Comparison of ENCODE assay signal across 13 mouse cellular contexts in genomic region chr5:142778135-142778534, GRCm38 (mm10). TPM values are rescaled to one million over a fixed set of nuclear protein-coding genes. Genes with fewer than 3 reads are reported as not detected.
DNase-seq lines count a peak whose midpoint lies in the region; ATAC-seq and TF ChIP-seq lines count a peak whose summit lies in the region.
"Had no signal": no experiment of that assay in that cellular context is flagged by ENCODE, and none has a peak within 500 bp of the region (broad histone marks: within the 10 kb centered on the region; RNA-seq: fewer than 3 reads in every experiment).

No protein-coding gene starts in this region.

- no peaks in the 10 kb centered on the region for H3K9me3 ChIP-seq in forebrain, embryonic 13.5 days (replicated peaks)
- no peaks in the 10 kb centered on the region for H3K9me3 ChIP-seq in forebrain, embryonic 10.5 days
- H3K9me3 ChIP-seq in kidney, postnatal 0 days (replicated peaks; ENCODE audit: low read length) = no peaks in the 10 kb centered on the region
- no peaks in the 10 kb centered on the region for H3K9me3 ChIP-seq in hindbrain, embryonic 16.5 days (ENCODE audit: control insufficient read depth, low read length)
- H3K9me3 ChIP-seq: embryonic facial prominence, embryonic 13.5 days had no signal

- peaks cover 81% of the 10 kb centered on the region for H3K36me3 ChIP-seq in forebrain, embryonic 13.5 days (ENCODE audit: poor library complexity, severe bottlenecking)
- H3K36me3 ChIP-seq in forebrain, embryonic 10.5 days (replicated peaks) = peaks cover 96% of the 10 kb centered on the region
- peaks cover 25% of the 10 kb centered on the region for H3K36me3 ChIP-seq in kidney, postnatal 0 days (ENCODE audit: insufficient read depth, low read length)
- H3K36me3 ChIP-seq in hindbrain, embryonic 16.5 days (ENCODE audit: control insufficient read depth, insufficient read depth, low read length) = peaks cover 23% of the 10 kb centered on the region

- no peak overlapping the region for H3K4me2 ChIP-seq in forebrain, embryonic 13.5 days
- H3K4me2 ChIP-seq in kidney, postnatal 0 days (ENCODE audit: low read length) = no peak overlapping the region
- H3K4me2 ChIP-seq in hindbrain, embryonic 16.5 days (ENCODE audit: low read length) = no peak overlapping the region
- H3K4me2 ChIP-seq: embryonic facial prominence, embryonic 13.5 days had no signal

- WGBS in forebrain, embryonic 13.5 days = 73% methylated on average over 8 of the region's 8 CpGs
- 79% methylated on average over 8 of the region's 8 CpGs for WGBS in forebrain, embryonic 10.5 days
- 70% methylated on average over 8 of the region's 8 CpGs for WGBS in kidney, postnatal 0 days
- WGBS in hindbrain, embryonic 16.5 days = 65% methylated on average over 8 of the region's 8 CpGs

- no peaks in the 10 kb centered on the region for H3K27me3 ChIP-seq in forebrain, embryonic 13.5 days
- H3K27me3 ChIP-seq in forebrain, embryonic 10.5 days (ENCODE audit: poor library complexity, severe bottlenecking) = no peaks in the 10 kb centered on the region
- no peaks in the 10 kb centered on the region for H3K27me3 ChIP-seq in kidney, postnatal 0 days (ENCODE audit: insufficient read depth, low read length)
- no peaks in the 10 kb centered on the region for H3K27me3 ChIP-seq in hindbrain, embryonic 16.5 days (replicated peaks; ENCODE audit: control insufficient read depth, insufficient read depth, low read length)
- H3K27me3 ChIP-seq: embryonic facial prominence, embryonic 13.5 days had no signal

- no peak overlapping the region for H3K4me3 ChIP-seq in forebrain, embryonic 13.5 days
- no peak overlapping the region for H3K4me3 ChIP-seq in forebrain, embryonic 10.5 days
- no peak overlapping the region for H3K4me3 ChIP-seq in kidney, postnatal 0 days (replicated peaks; ENCODE audit: low read depth, low read length)
- H3K4me3 ChIP-seq in hindbrain, embryonic 16.5 days (ENCODE audit: low read length) = no peak overlapping the region
- H3K4me3 ChIP-seq: embryonic facial prominence, embryonic 13.5 days had no signal

- ATAC-seq in forebrain, embryonic 13.5 days = no peak
- no peak for ATAC-seq in kidney, postnatal 0 days (replicated peaks; ENCODE audit: low FRiP score, low read depth)
- ATAC-seq in hindbrain, embryonic 16.5 days = peak; percentile 32; the same call in 1 of the 2 replicates

- no peak for TF ChIP-seq POLR2A in brain, embryonic 14.5 days (IDR thresholded peaks at IDR 0.05; ENCODE audit: borderline replicate concordance, extremely low read depth, insufficient read depth, insufficient read length, poor library complexity, severe bottlenecking)

- peaks cover 34% of the 10 kb centered on the region for H3K4me1 ChIP-seq in forebrain, embryonic 13.5 days
- H3K4me1 ChIP-seq in forebrain, embryonic 10.5 days = peaks cover 18% of the 10 kb centered on the region
- H3K4me1 ChIP-seq in kidney, postnatal 0 days (replicated peaks; ENCODE audit: insufficient read depth, low read length) = peaks cover 4% of the 10 kb centered on the region; the same call in 1 of the 2 replicates
- H3K4me1 ChIP-seq in hindbrain, embryonic 16.5 days (ENCODE audit: control insufficient read depth, insufficient read depth, low read depth, low read length) = peaks cover 22% of the 10 kb centered on the region

- TF ChIP-seq CTCF in kidney, postnatal 0 days (IDR thresholded peaks at IDR 0.05; ENCODE audit: low read depth) = no peak
- no peak for TF ChIP-seq CTCF in brain, embryonic 14.5 days (IDR thresholded peaks at IDR 0.05; ENCODE audit: borderline replicate concordance, extremely low read depth, insufficient read depth, insufficient read length)

- H3K27ac ChIP-seq in forebrain, embryonic 13.5 days = peak overlapping the region; percentile 1
- H3K27ac ChIP-seq in forebrain, embryonic 10.5 days = no peak overlapping the region
- H3K27ac ChIP-seq in kidney, postnatal 0 days = no peak overlapping the region
- H3K27ac ChIP-seq in hindbrain, embryonic 16.5 days (ENCODE audit: low read depth, low read length) = peak overlapping the region; percentile 1; the same call in 1 of the 2 replicates
- H3K27ac ChIP-seq: embryonic facial prominence, embryonic 13.5 days; liver, embryonic 14.5 days had no signal

- H3K9ac ChIP-seq in forebrain, embryonic 13.5 days = no peak overlapping the region
- H3K9ac ChIP-seq in kidney, postnatal 0 days (ENCODE audit: low read depth, low read length) = 0 out of 2 replicates have a peak overlapping the region, but pooled peaks have one; percentile 13
- H3K9ac ChIP-seq in hindbrain, embryonic 16.5 days (ENCODE audit: low read depth, low read length) = no peak overlapping the region
- H3K9ac ChIP-seq: embryonic facial prominence, embryonic 13.5 days; liver, embryonic 14.5 days had no signal

- no peak for DNase-seq in forebrain, embryonic 10.5 days (ENCODE audit: extremely low spot score, low spot score)
- DNase-seq in kidney, postnatal 0 days (ENCODE audit: low spot score) = no peak
- DNase-seq in kidney, adult 11 months = no peak
- DNase-seq in brain, embryonic 14.5 days (ENCODE audit: low read depth) = peak; percentile 45
- no peak for DNase-seq in urinary bladder, postnatal 10 days (ENCODE audit: low spot score)
- no peak for DNase-seq in left cerebral cortex, adult 18-20 months (ENCODE audit: low spot score in 2 of 2)
- DNase-seq: adrenal gland, postnatal 25 days; cerebellum, adult 11-12 months; right cerebral cortex, postnatal 4 days had no signal

RNA-seq across cellular contexts. Expression of gene Tnrc18, which starts 39.3 kb away (rescaled TPM):
- 34.7 and 35.9 TPM in 2 replicates for polyA plus RNA-seq in forebrain, embryonic 13.5 days (2015; fragmentation: Nextera tagmentation; extraction: Ambion mirVana)
- polyA plus RNA-seq in forebrain, embryonic 10.5 days (2016; fragmentation: Nextera tagmentation; extraction: Ambion mirVana) = 21.5 and 22.7 TPM in 2 replicates
- 16.3 and 18.4 TPM in 2 replicates for polyA plus RNA-seq in kidney, postnatal 0 days (2015; fragmentation: Nextera tagmentation; extraction: Ambion mirVana)
- 66.0 and 101 TPM in 2 replicates for polyA plus RNA-seq in brain, embryonic 14.5 days (2012; rRNA removed)
- polyA plus RNA-seq in hindbrain, embryonic 16.5 days (2015; fragmentation: Nextera tagmentation; extraction: Ambion mirVana) = 19.7 and 23.8 TPM in 2 replicates
- 100 to 1,000 TPM; 116 to 122 TPM for total RNA-seq in left cerebral cortex, adult 18-20 months (2021)

Comparison
In these comparisons a context has a peak if more than half of its experiments do, and no peak if none do; other contexts are left out.
1. H3K27ac ChIP-seq: peak in forebrain, embryonic 13.5 days (single experiment) and hindbrain, embryonic 16.5 days (single experiment); none in forebrain, embryonic 10.5 days (single experiment) and kidney, postnatal 0 days (single experiment).